In the genomic region with DNA sequence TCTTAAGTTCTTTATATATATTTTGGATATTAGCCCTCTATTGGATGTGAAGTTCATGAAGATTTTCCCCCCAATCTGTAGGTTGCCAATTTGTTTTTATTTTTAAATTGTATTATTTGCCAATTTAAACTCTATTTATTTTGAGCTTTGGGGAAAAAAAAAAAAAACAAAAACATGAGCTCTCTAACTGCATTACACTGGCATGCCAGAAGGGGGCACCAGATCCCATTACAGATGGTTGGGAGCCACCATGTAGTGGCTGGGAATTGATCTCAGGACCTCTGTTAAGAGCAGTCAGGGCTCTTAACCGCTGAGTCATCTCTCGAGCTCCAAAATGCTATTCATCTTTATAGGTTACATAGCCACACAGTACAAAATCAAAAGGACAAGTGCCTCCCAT, we compare ENCODE assay signal across 22 mouse cellular contexts.
A peak's percentile ranks its signal among the peaks of the same experiment; 100 is the strongest.
DNase-seq lines count a peak whose midpoint lies in the region; ATAC-seq and TF ChIP-seq lines count a peak whose summit lies in the region.
"Had no signal": no experiment of that assay in that cellular context is flagged by ENCODE, and none has a peak within 500 bp of the region (broad histone marks: within the 10 kb centered on the region; RNA-seq: fewer than 3 reads in every experiment).

No protein-coding gene starts in this region.

- no peak for ATAC-seq in hindbrain, postnatal 0 days
- ATAC-seq in hindbrain, embryonic 12.5 days (ENCODE audit: low FRiP score) = no peak
- ATAC-seq in hindbrain, embryonic 14.5 days (ENCODE audit: low FRiP score) = no peak
- ATAC-seq in hindbrain, embryonic 11.5 days (ENCODE audit: low FRiP score) = no peak
- ATAC-seq: forebrain, embryonic 15.5 days; intestine, embryonic 16.5 days; midbrain, embryonic 16.5 days had no signal

- no peak overlapping the region for H3K9ac ChIP-seq in hindbrain, postnatal 0 days (replicated peaks; ENCODE audit: low read length)
- H3K9ac ChIP-seq in hindbrain, embryonic 12.5 days = no peak overlapping the region
- no peak overlapping the region for H3K9ac ChIP-seq in hindbrain, embryonic 14.5 days
- no peak overlapping the region for H3K9ac ChIP-seq in hindbrain, embryonic 11.5 days (ENCODE audit: low read depth, low read length)
- H3K9ac ChIP-seq: embryonic facial prominence, embryonic 13.5 days; forebrain, embryonic 15.5 days; hindbrain, embryonic 15.5 days; lung, embryonic 14.5 days had no signal

- H3K4me3 ChIP-seq in hindbrain, postnatal 0 days (ENCODE audit: low read length) = no peak overlapping the region
- no peak overlapping the region for H3K4me3 ChIP-seq in hindbrain, embryonic 12.5 days
- no peak overlapping the region for H3K4me3 ChIP-seq in hindbrain, embryonic 14.5 days (replicated peaks; ENCODE audit: low read length)
- no peak overlapping the region for H3K4me3 ChIP-seq in hindbrain, embryonic 11.5 days (ENCODE audit: low read depth, low read length)
- H3K4me3 ChIP-seq: embryonic facial prominence, embryonic 13.5 days; forebrain, embryonic 15.5 days; hindbrain, embryonic 15.5 days had no signal

- H3K9me3 ChIP-seq in hindbrain, postnatal 0 days (ENCODE audit: low read length) = no peaks in the 10 kb centered on the region
- no peaks in the 10 kb centered on the region for H3K9me3 ChIP-seq in hindbrain, embryonic 12.5 days (replicated peaks)
- H3K9me3 ChIP-seq in hindbrain, embryonic 14.5 days (ENCODE audit: control insufficient read depth, low read length) = no peaks in the 10 kb centered on the region
- H3K9me3 ChIP-seq in hindbrain, embryonic 11.5 days (ENCODE audit: control insufficient read depth, low read length) = no peaks in the 10 kb centered on the region
- H3K9me3 ChIP-seq: embryonic facial prominence, embryonic 13.5 days; forebrain, embryonic 15.5 days; hindbrain, embryonic 15.5 days had no signal

- no peaks in the 10 kb centered on the region for H3K4me1 ChIP-seq in hindbrain, postnatal 0 days (ENCODE audit: insufficient read depth, low read length)
- no peaks in the 10 kb centered on the region for H3K4me1 ChIP-seq in hindbrain, embryonic 12.5 days
- H3K4me1 ChIP-seq in hindbrain, embryonic 14.5 days (replicated peaks; ENCODE audit: control insufficient read depth, insufficient read depth, low read length) = no peaks in the 10 kb centered on the region
- no peaks in the 10 kb centered on the region for H3K4me1 ChIP-seq in hindbrain, embryonic 11.5 days (replicated peaks; ENCODE audit: control insufficient read depth, insufficient read depth, low read length)
- H3K4me1 ChIP-seq: embryonic facial prominence, embryonic 13.5 days; forebrain, embryonic 15.5 days; hindbrain, embryonic 15.5 days had no signal

- DNase-seq in hindbrain, postnatal 0 days (ENCODE audit: low spot score) = no peak
- peak; percentile 14 for DNase-seq in thymus, postnatal 4 days
- DNase-seq in thymus, postnatal 10 days (ENCODE audit: low spot score in 2 of 2) = no peak
- DNase-seq in ZHBTc4 (ENCODE audit: low read depth, low spot score) = peak; percentile 20
- DNase-seq in hindbrain, embryonic 14.5 days (ENCODE audit: low spot score) = no peak
- no peak for DNase-seq in hindbrain, embryonic 11.5 days (ENCODE audit: low spot score)
- DNase-seq: adrenal gland, adult 8-10 months; cerebellum, adult 9-11 months; heart, postnatal 10 days; kidney, postnatal 4 days; lung, embryonic 14.5 days; lung, postnatal 36 days; right cerebral cortex, postnatal 14 days; spleen, adult 18-20 months; thymus, adult 18-20 months had no signal

- no peak overlapping the region for H3K27ac ChIP-seq in hindbrain, postnatal 0 days
- H3K27ac ChIP-seq in hindbrain, embryonic 12.5 days = no peak overlapping the region
- H3K27ac ChIP-seq in hindbrain, embryonic 14.5 days = no peak overlapping the region
- H3K27ac ChIP-seq in hindbrain, embryonic 11.5 days (ENCODE audit: low read depth, low read length) = no peak overlapping the region
- H3K27ac ChIP-seq: embryonic facial prominence, embryonic 13.5 days; forebrain, embryonic 15.5 days; hindbrain, embryonic 15.5 days had no signal

- H3K27me3 ChIP-seq in hindbrain, postnatal 0 days (ENCODE audit: insufficient read depth, low read length) = no peaks in the 10 kb centered on the region
- H3K27me3 ChIP-seq in hindbrain, embryonic 12.5 days = no peaks in the 10 kb centered on the region
- no peaks in the 10 kb centered on the region for H3K27me3 ChIP-seq in hindbrain, embryonic 14.5 days (ENCODE audit: control insufficient read depth, insufficient read depth, low read length)
- H3K27me3 ChIP-seq in hindbrain, embryonic 11.5 days (ENCODE audit: control insufficient read depth, insufficient read depth, low read length) = no peaks in the 10 kb centered on the region
- H3K27me3 ChIP-seq: embryonic facial prominence, embryonic 13.5 days; forebrain, embryonic 15.5 days; hindbrain, embryonic 15.5 days had no signal

- 0 out of 2 replicates have a peak, but pooled peaks have one; percentile 5 for TF ChIP-seq CTCF in hindbrain, postnatal 0 days (IDR thresholded peaks at IDR 0.05; ENCODE audit: low read depth)

- 85% methylated on average over 2 of the region's 2 CpGs for WGBS in hindbrain, postnatal 0 days
- WGBS in hindbrain, embryonic 12.5 days = 92% methylated on average over 2 of the region's 2 CpGs
- 93% methylated on average over 2 of the region's 2 CpGs for WGBS in hindbrain, embryonic 14.5 days
- WGBS in hindbrain, embryonic 11.5 days = 75% methylated on average over 2 of the region's 2 CpGs

- H3K4me2 ChIP-seq in hindbrain, postnatal 0 days (ENCODE audit: low read depth, low read length) = no peak overlapping the region
- H3K4me2 ChIP-seq in hindbrain, embryonic 12.5 days (replicated peaks) = no peak overlapping the region
- no peak overlapping the region for H3K4me2 ChIP-seq in hindbrain, embryonic 14.5 days (replicated peaks)
- no peak overlapping the region for H3K4me2 ChIP-seq in hindbrain, embryonic 11.5 days (replicated peaks; ENCODE audit: low read depth, low read length)
- H3K4me2 ChIP-seq: embryonic facial prominence, embryonic 13.5 days; forebrain, embryonic 15.5 days; heart, embryonic 11.5 days; hindbrain, embryonic 15.5 days; lung, embryonic 14.5 days had no signal

- no peaks in the 10 kb centered on the region for H3K36me3 ChIP-seq in hindbrain, postnatal 0 days (ENCODE audit: insufficient read depth, low read length)
- H3K36me3 ChIP-seq in hindbrain, embryonic 12.5 days = no peaks in the 10 kb centered on the region
- H3K36me3 ChIP-seq in hindbrain, embryonic 14.5 days (replicated peaks; ENCODE audit: control insufficient read depth, insufficient read depth) = no peaks in the 10 kb centered on the region
- H3K36me3 ChIP-seq in hindbrain, embryonic 11.5 days (ENCODE audit: control insufficient read depth, insufficient read depth, low read length) = no peaks in the 10 kb centered on the region
- H3K36me3 ChIP-seq: embryonic facial prominence, embryonic 13.5 days; forebrain, embryonic 15.5 days; hindbrain, embryonic 15.5 days had no signal

Comparison
In these comparisons a context has a peak if more than half of its experiments do, and no peak if none do; other contexts are left out.
1. DNase-seq: peak in thymus, postnatal 4 days (single experiment) and ZHBTc4 (single experiment); none in hindbrain, postnatal 0 days (single experiment), thymus, postnatal 10 days (0 of 2), hindbrain, embryonic 14.5 days (single experiment) and hindbrain, embryonic 11.5 days (single experiment).